Mouse (Mus musculus): ENCODE measurements around the gene Scarb1.
"Not testable (repeated sequence)": the region's sequence is repeated elsewhere in the genome, so short reads cannot be mapped to it uniquely, and the experiment has no call there.

Gene Scarb1

DNA sequence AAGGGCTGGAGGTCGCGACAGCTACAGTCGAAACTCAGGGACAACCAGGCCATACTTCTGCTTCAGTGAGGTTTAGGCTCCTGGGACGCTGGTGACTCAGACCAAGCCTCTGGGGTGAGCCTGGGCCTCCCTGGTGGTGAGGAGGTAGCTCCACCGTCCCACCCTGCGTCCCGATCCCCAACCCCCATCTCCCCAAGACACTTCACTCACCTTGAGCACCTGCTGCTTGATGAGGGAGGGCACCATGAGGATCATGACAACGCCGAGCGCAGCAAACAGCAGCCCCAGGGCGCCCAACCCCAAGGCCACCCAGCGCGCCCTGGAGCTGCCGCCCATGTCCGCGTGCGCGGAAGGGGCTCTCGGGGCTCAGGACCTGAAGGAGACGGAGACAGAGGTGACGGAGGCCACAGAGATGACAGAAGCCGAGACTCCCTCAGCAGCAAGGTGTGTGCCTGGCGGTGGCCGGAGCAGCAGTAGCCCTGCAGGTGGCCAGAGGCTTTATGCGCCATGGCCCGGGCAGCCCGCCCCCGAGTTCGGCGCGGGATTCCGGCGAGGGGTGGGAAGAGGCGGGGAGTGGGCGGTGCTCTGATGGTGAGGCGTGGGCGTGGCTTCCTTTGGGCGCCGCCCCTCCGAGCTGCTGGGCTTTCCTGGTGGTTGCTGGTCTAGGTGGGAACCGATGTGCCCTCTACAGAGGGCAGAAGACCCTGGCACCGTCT lies at the start of gene Scarb1:
TSS of gene Scarb1 (minus strand) at position 548 of the 716 bp plus-strand sequence.
- DNase-seq (ENCODE audit: low read depth) = peak; percentile 72

DNA sequence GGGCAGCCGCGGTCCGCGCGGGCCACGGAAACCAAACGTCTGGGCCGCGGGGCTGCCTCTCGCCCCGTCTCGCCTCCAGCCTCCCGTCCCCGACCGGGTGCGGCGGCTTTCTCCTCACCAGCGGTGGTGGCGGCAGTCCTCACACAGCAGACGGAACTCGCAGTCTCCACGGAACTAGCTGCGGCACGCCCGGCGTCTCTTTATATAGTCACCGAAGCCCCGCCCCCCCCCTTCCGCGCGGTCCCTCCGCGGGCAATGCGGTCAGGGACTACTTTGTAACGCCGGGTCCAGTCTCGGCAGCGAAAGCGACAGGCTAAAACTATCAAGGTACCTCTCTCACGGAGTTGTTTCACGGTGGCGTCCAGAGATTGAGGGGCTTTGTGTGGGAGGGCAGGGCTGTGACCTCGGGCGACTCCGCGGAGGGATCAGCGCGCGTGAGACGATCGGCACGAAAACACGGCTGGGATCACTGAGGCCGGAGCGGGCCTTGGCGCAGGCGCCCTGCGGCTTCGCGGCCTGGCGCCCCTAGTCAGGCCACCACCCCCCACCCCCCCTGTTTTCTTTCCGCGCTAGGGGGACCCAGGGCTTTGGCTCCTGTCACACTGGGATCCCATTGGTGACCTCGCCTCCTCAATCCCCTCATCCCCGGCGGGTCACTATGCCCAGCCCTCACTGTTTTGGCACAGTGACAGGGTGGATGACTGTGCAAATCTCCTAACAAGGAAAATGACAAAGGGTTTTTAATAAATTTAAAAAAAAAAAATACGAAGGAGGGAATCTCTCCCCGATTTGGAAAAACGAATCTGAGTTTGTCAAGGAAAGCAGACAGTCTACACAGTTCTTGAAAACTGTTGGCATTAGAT lies 48.9 kb upstream of the Scarb1 start, which contains the start of gene Ubc:
TSS of gene Ubc (minus strand) at position 624 of the 863 bp plus-strand sequence.
- DNase-seq (ENCODE audit: low read depth) = peak; percentile 83

DNA sequence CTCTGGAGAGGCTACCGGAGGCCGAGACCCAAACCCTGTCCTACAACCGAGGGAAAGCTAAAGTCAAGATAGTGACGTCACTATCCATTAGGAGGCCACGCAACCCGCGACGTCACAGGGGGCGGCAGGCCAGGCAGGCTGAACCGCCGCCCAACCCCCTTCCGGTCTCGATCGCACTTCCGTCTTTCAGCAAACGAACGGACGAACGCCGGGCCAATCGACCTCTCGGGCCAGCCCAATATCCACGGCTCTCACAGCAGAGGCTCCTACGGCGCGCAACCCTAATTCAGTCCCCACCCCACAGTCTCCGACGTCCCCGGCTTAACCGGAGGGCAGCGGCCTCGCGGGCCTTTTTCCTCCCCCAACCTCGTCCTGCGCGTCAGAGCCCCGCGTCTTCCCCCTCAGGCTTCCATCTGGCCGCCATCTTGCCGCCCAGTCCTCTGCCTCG lies 48.3 kb upstream of the Scarb1 start, which contains the start of gene Gm10382:
TSS of gene Gm10382 (plus strand) at position 192 of the 448 bp plus-strand sequence.
- DNase-seq (ENCODE audit: low read depth) = peak; percentile 78

DNA sequence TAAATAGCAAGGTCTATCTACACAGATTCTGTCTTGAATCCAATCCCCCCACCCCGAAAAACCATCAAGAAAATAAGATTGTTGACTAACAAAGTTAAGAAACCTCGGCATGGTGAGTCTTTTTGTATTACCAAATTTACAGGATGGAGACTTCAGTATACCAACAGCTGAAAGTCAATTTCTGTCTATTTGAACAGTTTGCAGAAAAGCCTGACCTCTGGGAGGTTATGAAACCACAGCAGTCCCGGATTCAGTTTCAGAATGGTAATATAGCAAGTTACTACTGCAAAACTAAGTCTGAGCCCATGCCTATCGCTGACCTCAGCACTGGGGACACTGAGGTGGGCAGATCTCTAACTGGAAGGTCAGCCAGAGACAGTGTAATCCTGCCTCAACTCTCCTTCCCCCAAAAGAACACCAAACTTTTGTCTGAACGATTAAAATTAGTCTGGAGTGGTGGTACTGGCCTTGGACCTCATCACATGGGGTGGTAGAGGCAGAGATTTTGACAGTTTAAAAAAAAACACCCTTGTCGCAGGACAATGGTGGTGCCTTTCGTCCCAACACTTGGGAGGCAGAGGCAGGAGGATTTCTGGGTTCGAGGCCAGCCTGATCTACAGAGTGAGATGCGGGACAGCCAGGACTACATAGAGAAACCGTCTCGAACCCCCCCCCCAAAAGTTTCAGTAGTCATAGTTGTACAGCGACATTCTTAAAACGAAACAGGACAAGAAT lies 47.6 kb upstream of the Scarb1 start:
- DNase-seq (ENCODE audit: low read depth) = no peak

DNA sequence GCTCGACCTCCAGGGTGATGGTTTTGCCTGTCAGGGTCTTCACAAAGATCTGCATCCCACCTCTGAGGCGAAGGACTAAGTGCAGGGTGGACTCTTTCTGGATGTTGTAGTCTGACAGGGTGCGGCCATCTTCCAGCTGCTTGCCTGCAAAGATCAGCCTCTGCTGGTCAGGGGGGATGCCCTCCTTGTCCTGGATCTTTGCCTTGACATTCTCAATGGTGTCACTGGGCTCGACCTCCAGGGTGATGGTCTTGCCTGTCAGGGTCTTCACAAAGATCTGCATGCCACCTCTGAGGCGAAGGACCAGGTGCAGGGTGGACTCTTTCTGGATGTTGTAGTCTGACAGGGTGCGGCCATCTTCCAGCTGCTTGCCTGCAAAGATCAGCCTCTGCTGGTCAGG lies 46.4 kb upstream of the Scarb1 start:
- DNase-seq (ENCODE audit: low read depth) = not testable (repeated sequence)

DNA sequence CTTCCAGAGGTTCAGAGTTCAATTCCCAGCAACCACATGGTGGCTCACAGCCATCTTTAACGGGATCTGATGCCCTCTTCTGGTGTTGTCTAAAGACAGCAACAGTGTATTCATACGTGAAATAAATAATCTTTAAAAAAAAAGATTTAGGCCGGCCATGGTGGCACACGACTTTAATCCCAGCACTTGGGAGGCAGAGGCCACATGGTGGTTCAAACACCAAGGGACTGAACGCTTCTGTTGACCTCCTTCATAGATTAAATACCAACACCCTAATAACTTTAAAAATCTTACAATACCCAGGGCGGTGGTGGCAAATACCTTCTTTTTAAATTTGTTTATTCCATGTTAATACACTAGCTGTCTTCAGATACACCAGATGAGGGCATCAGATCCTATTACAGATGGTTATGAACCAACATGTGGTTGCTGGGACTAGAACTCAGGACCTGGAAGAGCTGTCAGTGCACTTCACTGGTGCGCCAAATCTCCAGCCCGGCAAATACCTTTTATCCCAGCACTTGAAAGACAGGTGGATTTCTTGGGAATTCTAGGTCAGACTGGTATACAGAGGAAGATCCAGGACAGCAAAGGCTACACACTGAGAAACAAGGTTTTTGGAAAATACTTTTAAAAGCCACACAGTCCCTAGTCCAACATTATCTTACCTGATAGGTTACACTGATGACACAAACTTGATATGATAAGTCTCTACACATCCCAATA lies 44.5 kb upstream of the Scarb1 start:
- DNase-seq (ENCODE audit: low read depth) = no peak

DNA sequence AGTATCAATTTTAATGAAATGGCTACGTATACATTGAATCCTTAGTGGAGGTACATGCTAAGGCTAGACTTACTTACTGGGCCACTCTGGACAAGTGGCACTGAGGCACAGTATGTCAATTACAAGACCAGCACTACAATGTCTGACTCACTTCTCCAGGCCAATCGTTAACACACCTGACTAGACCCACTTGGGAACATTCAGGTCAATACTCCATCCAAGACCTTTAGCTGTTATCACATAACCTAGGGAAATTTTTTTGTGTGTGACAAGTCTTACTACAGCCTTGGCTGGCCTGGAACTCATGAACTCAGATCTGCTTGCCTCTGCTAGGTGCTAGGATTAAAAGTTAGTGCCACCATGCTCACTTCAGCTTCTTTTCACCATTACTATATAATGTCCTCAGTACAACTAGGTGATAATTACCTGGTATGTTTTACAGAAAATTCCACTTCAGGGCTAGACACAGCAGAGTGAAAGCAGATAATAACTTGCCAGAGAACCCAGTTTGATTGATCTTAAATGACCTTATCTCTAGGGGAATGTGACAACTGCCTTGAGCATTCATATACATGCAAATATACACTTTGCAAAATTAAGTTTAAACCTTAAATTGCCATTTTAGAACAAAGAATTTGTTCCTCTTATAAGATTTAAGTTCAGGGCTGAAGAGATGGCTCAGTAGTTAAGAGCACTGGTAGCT lies 43.8 kb upstream of the Scarb1 start:
- DNase-seq (ENCODE audit: low read depth) = no peak

DNA sequence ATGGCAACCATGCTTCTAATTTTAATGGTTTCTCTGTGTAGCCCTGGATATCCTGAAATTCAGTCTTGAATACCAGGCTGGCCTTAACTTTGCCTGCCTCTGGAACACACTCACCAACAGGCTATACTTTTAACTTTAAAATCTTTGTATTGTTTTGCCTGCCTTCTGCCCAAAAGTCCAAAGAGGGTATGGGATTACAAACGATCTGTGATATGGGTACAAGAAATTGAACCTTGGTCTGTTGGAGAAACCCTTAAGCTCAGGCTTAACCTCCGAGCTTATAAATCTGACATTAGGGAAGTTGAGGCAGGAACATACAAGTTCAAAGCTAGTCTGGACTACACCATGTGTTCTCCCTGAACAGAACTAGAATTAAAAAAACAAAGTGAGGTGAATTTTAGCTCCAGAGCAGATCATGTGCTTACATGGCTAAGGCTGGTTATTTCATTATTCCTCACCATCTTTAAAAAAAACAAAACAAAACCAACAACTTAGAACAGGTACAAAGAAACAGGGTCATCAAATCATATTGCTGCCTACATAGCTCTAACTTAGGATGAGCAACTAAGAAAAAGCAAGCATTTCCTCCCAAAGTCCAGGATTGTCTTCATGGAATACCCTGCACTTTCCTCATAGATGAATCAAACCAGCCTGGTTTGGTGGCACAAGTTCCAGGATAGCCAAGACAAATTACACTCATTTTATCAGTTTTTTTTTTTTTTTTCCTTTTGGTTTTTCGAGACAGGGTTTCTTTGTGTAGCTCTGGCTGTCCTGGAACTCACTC lies 42.9 kb upstream of the Scarb1 start:
- DNase-seq (ENCODE audit: low read depth) = no peak

DNA sequence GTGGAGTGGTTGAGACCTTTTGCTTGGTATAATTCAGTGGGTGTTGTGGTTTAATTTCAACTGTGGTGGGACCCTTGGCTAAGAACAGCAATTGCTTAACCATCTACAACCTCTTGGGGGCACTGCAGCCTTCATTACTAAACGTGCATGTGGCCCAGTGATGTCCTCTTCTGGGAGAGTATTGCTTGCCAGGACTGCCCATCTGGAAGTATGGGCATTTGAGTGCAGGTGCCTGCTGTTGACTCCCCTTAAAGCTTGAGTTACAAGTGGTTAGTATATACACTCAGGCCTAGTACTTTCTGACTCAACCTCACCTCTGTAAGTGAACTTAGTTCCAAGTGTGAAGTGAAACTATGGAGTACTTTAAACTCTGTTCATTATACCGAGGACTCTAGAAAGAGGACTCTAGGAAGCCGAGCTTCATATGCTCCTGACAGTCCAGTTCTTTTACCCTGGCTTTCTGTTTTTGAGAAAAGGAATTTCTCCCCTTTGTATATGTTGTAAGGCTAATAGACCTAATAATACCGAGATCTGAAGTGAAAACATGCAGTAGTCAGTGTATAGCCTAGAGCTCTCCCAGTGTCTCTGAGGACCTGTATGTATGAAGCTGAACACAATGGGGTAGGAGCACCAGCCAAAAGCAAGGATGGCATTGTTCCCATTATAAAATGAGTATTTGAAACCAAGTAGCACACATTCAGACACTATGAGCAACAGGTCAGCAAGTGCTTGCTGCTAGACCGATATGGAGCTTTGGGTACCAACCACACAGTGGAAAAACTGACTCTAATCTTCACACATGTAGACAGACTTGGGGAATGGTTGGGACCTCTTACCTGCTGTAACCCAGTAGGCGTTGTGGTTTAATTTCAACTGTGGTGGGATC lies 42.0 kb upstream of the Scarb1 start:
- peak; percentile 52 for DNase-seq (ENCODE audit: low read depth)

DNA sequence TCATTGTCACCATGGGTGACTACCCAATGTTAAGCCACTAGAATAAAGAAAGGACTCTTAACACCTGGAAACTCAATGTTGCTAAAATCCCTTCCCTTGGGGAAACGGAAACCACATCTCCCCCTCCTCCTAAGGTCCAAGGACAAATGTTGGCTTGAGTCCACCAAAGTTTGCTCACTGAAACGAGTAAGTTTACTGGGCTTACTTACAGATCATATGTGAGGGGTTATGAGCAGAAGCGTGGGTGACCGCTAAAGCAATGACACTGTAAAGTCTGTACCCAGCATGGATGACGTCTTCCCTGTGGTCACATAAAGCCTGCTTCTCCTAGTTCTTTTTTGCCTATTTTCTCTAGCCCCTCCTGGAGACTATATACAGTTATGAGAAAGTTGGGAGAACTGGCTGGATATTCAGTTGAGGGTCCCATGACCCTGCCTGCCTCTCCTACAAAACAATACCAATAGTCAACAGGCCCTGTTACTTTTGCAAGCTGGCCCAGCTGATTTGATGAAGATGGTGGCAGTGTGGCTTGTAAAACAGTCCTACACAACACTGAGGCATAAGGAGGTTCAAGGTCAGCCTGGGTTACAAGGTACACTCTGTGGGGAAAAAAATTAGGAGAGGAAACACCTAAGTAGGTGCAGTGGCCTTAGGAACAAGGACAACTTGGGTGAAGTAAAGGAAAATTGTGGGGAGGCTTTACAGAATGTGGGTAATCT lies 41.2 kb upstream of the Scarb1 start:
- no peak for DNase-seq (ENCODE audit: low read depth)

DNA sequence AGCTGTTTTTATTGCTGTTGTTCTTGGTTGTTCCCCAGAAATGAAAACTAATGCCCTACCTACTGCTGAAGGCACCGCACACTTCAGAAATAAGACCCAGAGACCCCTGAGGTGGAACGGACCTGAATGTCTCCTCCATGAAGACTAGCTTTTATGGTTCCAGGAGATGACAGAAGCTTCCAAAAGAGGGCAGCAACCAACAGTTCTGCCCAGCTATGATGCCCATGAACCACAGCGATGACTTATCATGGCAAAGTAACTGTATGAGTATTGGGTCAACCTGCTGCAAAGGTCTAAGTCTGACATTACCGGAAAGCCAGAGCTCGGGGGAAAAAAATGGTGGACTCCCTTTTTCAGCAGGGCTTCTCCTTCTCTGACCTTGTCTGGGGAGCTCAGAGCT lies 38.0 kb upstream of the Scarb1 start:
- DNase-seq (ENCODE audit: low read depth) = no peak

DNA sequence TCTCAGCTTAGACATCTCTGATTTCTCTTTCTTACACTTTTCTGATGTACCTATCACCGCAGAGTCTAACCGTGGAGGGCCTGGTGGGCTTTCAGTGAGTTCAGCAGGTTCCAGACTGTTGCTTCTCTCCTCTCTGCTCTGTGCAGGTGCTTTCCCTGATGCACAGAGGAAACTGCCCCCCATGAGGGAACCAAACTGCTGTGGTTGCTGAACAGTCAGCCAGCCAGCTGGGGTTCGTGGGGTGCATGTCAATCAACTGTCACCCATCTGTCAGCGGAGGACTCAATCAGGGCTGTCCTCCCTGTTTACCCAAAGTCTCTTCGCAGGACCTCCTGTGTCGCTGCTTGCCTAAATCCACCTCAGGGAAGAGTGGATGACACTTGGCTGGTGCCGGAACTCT lies 36.3 kb upstream of the Scarb1 start:
- no peak for DNase-seq (ENCODE audit: low read depth)

DNA sequence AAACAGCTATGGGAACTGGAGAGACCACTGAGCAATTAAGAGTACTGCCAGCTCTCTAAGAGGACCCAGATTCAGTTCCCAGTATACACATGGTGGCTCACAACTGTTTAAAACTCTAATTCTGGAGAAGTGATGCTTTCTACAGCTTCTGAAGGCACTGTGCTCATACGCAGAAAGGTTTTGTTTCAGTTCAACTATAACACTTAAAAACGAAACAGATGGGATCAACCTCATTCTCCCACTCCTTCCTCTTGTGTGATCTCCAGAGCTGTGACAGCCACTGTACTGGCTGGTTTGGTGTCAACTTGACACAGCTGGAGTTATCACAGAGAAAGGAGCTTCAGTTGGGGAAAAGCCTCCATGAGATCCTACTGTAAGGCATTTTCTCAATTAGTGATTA lies 35.0 kb upstream of the Scarb1 start:
- DNase-seq (ENCODE audit: low read depth) = no peak

DNA sequence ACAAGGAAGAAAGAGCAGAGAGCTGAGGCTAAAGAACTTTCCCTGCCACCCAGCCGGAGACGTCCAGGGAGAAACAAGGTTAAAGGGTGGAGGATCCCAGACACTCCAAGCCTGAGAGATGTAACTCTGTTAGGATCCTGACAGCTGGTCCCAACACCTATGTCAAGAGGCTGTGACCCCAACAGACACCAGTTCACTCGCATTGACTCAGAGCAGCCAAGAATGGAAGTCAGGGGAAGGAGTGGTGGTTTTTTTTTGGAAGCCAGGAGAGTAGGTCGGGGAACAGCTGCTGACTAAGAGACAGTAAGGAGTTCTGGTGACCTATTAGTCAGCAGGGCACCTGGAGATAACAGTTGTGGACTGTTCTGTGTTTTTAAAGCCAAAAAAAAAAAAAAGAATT lies 31.1 kb upstream of the Scarb1 start:
- DNase-seq (ENCODE audit: low read depth) = no peak

DNA sequence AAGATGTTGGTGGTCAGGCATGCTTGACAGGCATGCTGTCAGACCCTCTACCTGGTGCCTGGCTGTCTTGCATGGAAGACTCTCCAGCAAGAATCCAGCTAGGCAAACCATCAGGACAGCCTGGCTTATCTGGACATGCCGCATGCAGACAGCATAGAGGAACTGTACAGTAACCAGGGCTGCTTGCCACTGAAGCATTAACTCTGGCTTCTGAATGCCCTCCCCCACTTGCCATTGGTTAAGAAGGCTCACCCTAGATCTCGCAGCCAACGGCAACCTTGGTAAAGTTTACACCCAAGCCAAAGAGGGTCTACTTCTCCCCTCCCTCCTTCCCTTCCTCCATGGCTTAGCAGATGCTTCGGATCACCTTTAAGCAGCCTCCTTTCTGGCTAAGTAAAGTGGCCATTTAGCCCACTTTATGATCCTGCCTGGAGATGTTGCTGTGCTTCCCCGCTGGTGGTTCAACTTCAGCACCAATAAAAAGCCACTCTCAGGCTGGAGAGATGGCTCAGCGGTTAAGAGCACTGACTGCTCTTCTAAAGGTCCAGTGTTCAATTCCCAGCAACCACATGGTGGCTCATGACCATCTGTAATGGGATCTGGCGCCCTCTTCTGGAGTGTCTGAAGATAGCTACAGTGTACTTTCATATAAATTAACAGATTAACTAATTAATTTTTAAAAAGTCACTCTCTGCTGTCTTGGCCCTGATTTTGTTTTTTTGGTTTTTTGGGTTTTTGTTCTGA lies 30.2 kb upstream of the Scarb1 start:
- no peak for DNase-seq (ENCODE audit: low read depth)

DNA sequence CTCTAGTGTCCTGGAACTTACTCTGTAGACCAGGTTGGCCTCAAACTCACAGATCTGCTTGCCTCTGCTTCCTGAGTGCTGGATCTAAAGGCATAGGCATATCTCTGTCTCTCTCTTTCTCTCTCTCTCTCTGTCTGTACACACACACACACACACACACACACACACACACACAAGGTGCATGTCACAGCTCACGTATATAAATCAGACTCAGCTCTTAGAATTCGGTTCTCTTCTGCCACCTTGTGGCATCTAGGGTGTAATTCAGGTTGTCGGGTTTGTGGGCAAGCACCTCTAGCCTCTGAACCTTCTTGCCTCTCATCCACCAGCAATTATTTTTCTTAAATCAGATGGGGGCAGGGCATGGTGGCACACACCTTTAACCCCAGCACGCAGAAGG lies 27.7 kb upstream of the Scarb1 start:
- DNase-seq (ENCODE audit: low read depth) = peak; percentile 63

DNA sequence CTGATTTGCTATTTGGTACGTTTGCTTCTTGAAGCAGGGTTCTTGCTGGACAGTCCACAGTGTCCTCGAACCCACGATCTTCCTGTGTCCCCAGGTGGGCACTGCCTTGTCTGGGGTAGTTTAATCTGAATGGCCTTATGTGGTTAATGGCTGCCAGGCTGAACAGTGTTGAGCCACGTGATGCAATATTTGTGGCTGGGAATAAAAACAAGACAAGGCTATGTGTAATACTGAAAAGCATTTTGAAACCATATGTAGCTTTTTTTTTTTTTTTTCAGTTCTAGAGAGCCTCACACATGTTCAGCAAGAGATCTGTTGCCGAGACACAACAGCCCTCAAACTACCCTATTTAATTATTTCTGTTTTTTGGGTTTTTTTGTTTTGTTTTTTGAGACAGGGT lies 27.3 kb upstream of the Scarb1 start:
- no peak for DNase-seq (ENCODE audit: low read depth)

Data from c-Kit-positive CD71-negative TER-119-negative erythroid progenitor cells, embryonic 14.5 days (primary cell).